Mouse (Mus musculus): ENCODE data around the gene Pomp.

- TF ChIP-seq POLR2AphosphoS2 (IDR thresholded peaks at IDR 0.05; ENCODE audit: insufficient read length, low read depth) (no peak), MYOG (IDR thresholded peaks at IDR 0.05; ENCODE audit: control insufficient read depth in 1 of 3, insufficient read depth in 1 of 3, insufficient read length in 2 of 3, low read depth in 2 of 3) (no peak), E2F4 (IDR thresholded peaks at IDR 0.05; ENCODE audit: insufficient read depth) (no peak), POLR2A (IDR thresholded peaks at IDR 0.05; ENCODE audit: insufficient read length, low read depth) (no peak)
These were observed 42.3 kb upstream of the Pomp start for GRCm38 (mm10) chr5:147817747-147818496.
